Mouse (Mus musculus) urinary bladder, postnatal 10 days (tissue): Measurements from ENCODE around the gene 4930432M17Rik.

Experiments
- DNase-seq: peaks from one replicate; pipeline ENCODE4 v3.0.0; 2022; ENCODE audit warnings: low spot score

4930432M17Rik gene

DNA sequence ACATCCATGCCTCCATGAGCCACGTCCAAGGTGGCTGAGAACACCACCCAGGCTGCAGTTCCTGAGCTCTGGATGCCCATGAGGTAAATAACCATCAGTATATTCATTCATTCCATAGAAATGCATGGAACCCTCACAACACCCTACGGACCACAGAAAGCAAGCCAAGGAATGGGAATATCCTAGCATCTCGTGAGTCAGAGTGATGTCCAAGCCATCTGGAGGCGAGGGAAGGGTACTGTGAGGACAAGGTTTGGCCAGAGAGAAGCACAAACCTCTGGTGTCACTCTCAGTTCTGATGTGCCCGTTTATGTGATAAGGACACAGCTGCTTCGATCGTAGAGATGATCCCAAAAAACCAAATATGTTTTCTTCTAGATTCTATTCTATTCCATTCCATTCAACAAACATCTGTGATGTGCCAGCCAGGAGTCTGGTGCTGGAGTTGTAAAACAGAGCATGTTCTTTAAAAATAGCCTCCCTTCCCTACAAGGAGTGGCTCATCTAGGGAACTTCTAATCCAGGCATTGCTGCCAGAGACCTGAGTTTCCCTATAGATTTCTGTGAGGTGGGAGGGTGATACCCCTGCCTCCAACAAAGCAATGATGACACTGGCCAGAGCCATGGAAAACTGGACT lies 40.5 kb downstream of the 4930432M17Rik start:
- DNase-seq: no peak

DNA sequence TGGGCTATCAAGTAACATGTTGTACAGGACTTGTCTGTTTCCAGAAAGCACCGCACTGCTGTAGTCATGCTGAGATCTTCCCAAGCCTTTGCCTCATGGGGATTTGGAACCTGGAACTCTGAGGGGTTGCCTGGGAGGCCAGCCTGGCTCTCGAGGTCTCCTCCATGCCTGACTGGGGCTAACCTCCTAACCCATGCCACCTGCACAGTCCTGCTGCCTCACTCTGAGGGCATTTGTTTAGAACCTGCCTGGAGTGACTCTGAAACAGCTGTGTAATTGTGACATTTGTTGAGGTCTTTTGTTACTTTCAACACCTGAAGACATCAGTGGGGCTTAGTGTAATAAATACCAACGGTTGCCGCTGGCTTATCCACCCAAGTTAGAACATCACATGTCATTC lies 41.7 kb downstream of the 4930432M17Rik start:
- DNase-seq: no peak

DNA sequence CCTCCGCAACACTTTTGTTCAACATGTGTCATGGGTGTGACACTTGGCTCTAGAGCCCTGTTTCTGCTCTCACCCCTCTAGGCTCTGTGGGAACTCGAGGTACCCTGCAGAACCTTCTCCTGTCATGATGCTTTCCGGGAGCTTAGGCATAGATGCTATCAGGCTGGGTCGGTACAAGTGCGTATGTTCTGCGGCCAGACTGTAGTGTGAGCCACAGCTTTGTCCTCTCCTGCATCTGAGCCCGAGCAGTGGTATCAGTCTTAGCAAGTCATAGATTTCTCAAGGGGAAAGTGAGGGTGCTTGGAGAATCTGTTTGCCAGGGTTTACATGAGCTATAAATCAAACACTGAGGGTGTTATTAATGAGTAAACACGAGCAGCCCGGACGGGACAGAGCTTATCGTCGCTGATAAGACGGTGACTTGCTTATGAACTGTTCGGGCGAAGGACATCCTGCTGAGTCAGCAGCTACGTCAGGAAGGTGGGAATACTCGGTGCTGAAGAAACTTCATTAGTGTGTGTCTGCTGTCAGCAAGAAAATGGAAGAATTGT lies 42.7 kb downstream of the 4930432M17Rik start:
- DNase-seq: no peak

DNA sequence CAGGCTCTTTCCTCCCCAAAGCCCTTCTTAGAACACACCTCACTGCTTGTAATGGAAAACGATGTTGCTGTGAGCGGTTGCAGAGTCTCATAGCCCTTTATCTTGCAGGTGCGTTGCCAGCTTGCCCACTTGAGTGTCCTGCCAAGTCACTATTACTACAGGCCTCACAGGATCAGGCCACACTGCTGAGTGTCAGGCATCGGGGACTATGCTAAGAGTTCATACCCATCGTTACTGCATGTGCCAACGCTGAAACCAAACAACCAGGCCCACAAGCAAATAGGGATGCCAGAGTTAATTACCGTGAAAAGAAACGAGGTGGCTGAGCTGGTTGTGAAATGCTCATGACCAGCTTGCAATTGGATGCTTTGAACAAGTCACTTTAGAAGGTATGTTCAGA lies 43.3 kb downstream of the 4930432M17Rik start:
- no peak for DNase-seq

DNA sequence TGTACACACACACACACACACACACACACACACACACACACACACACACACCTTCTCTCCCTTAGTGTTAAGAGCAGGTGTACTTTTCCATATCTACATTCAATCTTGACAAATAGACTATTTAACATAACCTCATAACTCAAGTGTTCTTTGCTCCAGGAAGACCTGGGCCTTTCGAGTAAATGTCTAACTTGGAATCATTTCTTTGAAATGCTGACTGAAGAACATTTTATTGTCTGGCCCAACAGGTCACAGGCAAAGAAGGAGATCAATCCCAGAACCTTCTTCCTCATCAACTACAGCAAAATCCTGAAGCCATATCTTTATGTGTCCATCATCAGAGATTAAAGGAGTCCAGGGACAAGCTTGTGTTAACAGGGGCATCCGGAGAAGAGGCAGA lies 43.9 kb downstream of the 4930432M17Rik start:
- no peak for DNase-seq

DNA sequence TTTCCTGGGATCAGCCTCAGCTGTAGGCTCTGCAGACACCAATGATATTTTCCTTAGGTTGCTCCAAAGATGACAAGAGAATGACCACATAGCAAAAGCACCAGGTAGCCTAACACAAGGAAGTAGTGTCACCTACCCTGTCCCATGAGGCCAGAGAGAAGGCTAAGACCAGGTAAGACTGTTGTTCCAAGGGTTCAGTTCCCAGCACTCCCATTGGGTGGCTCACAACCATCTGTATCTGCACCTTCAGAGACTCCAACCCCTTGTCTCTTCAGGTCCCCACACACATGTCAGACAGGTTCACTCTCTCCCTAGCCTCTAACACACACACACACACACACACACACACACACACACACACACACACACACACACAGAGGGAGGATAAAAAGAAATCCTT lies 44.8 kb downstream of the 4930432M17Rik start:
- no peak for DNase-seq

DNA sequence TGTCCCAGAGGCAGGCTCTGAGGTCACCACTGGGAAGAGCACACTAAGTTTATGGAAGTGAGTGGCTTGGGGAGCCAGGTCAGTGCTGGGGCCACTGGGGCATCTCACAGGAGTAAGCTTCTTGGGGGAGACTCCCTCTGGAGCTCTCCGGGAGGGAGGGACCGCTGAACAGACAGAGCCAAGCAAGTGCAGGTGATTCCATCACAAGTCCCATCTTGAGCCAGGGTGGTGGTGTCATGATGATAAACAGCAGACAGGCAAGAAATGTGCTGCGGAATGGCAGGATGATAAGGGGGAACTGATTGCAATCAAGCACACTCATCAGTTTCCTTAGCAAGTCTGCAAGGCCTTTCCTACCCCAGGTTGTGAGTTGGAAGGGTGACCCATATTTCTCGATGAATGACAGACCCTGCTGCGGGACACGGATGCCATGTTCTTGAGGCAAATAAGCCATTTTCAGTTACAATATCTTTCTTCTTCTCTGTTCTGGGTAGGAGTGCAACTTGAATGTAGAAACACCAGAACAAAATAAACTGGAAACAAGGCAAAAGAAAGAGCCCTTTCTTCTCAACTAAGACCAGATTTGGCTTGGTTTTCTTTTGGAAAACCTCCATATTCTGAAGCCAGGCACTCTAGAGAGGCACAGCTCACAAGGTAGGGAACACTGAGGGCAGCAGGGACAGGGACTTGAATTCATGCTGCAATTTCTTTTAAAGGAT lies 45.3 kb downstream of the 4930432M17Rik start:
- no peak for DNase-seq

DNA sequence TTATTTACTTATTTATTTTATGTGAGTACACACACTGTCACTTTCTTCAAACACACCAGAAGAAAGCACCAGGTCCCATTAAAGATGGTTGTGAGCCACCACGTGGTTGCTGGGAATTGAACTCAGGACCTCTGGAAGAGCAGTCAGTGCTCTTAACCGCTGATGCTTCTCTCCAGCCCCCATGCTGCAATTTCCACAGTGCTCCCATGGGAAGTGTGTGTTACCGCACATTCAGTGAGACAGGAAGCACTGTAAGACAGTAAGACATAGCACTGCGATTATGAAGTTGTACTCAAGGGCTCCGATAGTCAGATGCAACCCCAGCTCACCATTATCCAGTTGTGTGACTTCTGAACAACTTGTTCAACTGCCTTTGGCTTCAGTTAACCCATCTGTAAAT lies 45.9 kb downstream of the 4930432M17Rik start:
- DNase-seq: no peak

DNA sequence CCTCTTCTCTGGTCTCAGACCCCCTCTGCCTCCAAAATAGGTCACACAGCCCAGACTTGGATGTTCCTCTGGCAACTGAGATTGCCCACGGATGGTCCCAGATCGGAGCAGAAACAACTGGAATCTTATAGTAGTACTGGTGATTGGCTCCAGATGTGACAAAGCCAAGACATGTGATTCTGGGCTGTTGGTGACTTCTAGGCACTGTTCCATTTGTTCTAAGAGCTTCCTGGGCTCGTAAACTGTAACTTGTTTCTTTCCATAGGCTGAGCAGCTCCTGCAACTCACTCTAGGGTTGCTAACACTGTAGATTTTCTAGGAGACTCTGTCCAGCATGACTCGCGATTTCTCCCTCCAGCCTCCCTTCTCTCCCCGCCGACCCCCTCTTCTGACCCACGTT lies 48.1 kb downstream of the 4930432M17Rik start:
- DNase-seq: no peak

DNA sequence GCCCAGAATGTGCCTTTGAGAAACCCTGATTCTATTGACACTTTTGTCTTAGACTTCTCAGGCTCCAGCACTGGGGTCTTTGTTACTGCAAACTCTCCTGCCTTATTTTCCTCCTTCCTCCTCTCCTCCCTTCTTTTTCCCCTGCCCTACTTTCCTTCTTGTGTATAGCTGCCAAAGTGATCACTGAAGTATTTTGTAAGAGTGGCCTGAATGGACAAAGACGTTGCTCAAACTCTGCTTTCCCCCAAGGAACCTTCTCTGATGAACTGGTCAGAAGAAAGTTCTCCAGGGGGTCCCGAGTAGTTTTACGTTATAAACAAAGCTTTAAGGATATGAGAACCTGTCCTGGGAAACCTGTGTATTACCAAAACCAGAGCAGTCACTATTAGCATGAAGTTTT lies 49.1 kb downstream of the 4930432M17Rik start:
- DNase-seq: no peak

DNA sequence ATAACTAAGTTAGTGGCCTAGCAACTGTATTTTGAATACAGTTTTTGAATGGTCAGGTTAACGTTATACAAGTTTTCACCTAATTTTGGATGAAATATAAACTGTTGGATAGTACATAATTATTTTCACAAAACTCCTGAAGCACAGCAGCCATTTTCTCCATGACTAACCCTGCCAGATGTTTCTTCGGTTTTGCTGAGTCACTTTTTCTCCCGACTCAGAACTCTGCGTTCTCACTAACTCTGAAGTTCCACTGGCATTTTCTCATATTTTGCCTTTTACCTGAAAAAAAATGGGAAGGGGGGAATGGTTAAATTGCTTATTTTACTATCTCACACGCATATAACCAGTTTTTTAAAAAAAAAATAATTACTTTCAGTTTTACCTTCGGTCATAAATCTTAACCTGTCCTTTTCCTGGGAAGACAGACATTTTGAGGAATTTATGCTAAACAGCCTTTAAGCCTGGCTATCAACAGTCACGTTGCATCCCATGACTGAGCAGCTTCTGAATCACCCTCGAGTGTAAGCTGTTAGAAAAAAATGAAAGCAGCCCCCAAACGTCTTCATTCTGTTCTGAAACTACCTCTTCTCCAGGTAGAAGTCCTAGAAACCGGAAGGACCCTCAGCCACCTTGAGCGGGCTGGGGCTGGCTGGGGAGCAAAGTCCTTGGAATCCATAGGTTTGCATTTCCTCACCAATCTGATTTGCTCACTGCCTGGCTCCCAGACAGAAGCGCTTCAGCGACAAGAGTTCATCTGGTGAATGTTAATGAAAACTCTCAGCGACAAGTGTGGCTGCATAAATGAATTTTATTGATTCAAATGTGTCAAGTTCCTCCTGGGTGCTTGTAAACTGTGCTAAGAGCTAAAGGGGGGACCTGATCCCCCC lies 50.5 kb downstream of the 4930432M17Rik start:
- DNase-seq: no peak

DNA sequence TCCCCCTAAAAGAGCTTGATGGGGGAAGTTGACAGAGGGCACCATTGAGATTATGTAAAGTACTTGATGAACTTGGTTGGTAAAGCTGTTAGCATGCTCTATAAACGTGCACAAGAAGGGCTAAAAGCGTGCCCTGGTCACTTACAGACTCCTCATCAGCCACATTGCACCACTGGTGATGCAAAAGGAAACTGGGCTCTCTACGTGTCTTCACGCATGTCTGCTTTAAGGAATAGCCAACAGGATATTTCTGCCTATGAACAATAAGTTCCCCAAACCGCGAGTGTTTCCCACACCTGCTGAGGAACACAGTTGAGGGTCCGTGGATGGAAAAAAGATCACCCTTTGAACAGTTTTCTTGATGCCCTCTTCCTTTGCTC lies 51.1 kb downstream of the 4930432M17Rik start:
- DNase-seq: no peak

DNA sequence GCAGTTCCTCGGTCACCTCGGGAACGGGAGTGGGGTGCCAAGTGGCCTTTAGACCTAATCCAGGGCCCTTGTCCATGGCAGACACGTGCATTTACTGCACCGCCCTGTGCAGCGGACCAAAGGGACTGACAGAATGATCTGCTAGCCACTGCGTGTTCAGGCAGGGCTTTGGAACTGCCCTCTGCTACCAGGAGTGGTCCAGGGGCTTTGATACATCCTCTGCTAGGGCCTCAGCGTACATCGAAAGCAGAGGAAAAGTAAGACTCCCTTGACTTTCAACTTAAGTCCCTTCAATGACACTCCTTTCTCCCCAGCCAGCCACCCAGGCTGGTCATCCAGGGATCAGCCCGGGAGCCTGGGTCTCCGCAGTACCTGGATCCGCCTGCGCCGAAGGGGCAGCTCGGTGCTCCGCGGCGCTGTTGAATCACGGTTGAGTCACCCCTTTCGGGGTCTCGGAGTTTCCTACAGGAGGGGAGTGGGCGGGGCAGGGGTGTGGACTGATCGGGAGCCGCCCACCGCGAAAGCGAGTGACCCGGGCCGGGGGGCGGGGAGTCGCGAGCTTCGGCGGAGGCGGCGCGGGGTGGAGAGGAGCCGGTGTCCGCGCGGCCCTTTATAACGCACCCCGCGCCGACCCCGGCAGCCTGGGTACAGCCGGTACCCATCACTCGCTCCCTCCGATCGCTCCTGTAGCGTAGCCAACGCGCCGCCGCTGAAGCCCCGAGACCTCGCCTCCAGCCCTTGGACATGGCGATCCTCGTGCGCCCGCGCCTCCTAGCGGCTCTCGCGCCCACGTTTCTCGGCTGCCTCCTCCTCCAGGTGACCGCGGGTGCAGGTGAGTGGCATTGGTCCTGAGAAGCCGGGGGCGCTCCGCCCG lies 52.6 kb downstream of the 4930432M17Rik start, which contains the start of gene F3:
TSS of gene F3 (plus strand) at position 567 of the 874 bp plus-strand sequence.
- peak; percentile 49 for DNase-seq

DNA sequence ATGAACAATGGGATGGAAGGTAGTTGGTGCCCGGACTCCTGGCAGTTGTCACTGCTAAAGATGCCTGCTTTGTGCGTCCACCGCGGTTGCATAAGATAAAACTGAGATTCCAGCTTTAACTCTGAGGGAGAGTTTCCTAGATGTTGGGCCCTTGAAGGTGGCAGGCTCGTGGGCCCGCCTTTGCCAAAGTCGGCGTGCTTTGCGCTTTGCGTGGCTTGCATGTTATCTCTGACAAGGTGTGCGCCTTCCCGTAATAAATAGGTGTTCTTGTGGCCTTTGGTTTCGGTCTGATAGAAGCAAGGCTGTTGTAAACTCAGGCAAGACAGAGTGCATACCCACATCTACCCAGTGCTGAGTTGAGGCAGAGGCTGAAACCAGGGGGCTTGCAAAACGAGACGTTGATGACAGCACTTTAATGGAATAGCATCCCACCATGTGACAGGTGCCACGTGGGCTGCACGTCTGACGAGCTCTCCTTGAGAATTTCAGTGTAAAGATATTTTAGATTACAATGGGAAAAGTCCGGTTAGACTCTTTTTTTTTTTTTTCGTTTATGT lies 53.5 kb downstream of the 4930432M17Rik start:
- DNase-seq: no peak

DNA sequence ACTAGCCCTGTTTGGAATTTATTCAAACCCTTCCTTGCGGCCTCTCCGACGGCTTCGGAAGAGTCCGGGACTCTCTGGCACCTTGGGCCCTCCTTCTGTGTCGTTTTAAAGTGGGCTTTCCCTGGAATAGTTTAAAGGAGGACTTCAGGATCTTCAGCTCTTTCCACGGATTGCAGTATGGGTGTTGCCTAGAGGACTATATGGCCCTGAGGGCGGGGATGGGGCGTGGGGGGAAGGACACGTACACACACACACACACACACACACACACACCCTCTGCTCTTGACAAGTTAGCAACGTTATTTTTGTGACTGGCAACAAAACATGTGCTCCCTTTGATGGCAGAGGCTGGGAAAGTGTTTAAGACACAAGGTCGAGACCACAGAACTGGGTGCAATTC lies 54.0 kb downstream of the 4930432M17Rik start:
- no peak for DNase-seq

DNA sequence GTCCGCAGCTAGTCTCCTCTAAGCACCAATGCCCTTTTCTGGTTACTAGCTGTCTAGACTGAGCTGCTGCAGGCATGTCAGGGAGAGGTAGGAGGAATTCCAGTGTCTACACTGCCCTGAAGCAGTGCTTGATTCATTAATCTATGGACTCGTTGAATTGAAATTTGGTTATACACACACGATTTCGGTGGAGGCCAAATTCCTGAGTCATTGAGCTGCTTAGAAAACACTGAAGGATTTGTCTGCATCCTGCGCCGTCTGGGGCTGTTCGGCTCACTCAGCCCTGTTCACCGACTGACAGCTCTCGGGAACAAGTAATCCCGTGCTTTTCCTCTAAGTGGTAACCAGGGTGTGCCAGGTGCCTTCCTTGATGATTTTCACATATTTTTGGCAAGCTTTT lies 55.1 kb downstream of the 4930432M17Rik start:
- DNase-seq: no peak

DNA sequence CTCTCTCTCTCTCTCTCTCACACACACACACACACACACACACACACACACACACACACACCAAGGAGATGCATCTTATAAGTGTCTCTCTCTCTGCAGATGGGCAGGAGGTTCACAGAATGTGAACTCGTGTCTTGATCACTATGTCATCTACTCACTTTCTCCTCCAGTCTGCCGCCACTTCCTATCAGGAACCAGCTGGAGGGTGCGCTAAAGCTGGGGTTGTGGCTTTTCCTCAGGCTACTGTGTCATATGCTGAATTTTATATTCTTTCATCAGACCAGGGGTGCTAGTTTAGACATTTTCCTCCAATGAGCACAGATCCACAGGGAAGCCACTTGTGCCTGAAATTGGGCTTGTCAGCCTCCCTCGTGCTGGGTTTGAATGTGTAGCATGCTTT lies 59.1 kb downstream of the 4930432M17Rik start:
- no peak for DNase-seq
